Mouse (Mus musculus): Measurements from ENCODE around the gene Plvap. TPM values are rescaled to one million over a fixed set of nuclear protein-coding genes. Genes with fewer than 3 reads are reported as not detected.

Plvap gene
- polyA plus RNA-seq (2012; rRNA removed) = 25.6 and 28.8 TPM in 2 replicates

DNA sequence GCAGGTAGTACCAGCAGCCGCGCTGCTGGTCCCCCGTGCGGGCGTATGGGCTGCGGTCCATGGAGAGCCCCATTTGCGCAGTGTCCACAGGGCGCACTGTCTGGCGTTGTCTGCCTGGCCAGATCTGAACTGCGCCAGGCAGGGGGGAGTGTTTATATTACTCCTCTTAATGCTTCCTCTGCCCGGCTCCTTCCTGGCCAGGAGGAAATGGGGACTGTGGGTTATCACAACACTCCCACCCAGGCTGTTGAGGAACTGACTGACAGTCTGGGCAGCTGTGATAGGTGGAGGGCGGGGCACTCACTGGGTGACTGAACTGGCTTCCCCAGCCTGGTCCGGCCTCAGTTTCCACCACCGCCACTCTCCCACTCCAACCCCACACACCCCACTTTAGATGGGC is at the start of gene Plvap:
Gene Plvap (minus strand): TSS at position 109 of the 400 bp plus-strand sequence.
- 72% methylated on average over 14 of the region's 14 CpGs for WGBS
- H3K27me3 ChIP-seq (ENCODE audit: control insufficient read depth, insufficient read depth, low read length) = no peaks in the 10 kb centered on the region
- H3K4me3 ChIP-seq (replicated peaks; ENCODE audit: insufficient read depth, low read depth, low read length) = no peak within 1 kb of the TSS
- no peak within 1 kb of the TSS for H3K27ac ChIP-seq (ENCODE audit: insufficient read depth, low read length)
- H3K4me1 ChIP-seq (ENCODE audit: control insufficient read depth, insufficient read depth, low read length) = 0 out of 2 replicates have a peak, but pooled peaks cover under 1% of the 10 kb centered on the region
- DNase-seq = no peak
- TF ChIP-seq CTCF (IDR thresholded peaks at IDR 0.05; ENCODE audit: borderline replicate concordance, insufficient read depth, low read depth, low read length) (no peak), POLR2A (IDR thresholded peaks at IDR 0.05; ENCODE audit: borderline replicate concordance, insufficient read depth, low read length) (no peak)

DNA sequence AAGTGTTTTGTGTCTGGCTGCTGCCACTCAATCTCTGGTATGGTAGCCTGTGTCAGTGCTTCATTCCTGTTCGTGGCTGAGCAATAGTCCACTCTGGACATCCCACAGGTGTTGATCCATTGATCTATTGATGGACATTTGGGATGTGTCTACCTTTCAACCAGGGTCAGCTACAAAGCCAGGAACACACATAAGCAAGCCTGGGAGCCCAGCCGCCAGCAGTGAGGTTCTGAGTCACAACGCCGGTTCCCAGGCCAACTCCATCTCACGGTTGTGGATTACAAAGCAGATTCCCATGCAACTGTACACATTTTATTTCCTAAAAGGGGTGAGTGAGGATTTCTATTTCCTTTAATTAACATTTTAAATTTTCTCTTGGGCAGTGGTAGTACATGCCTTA is 49.2 kb upstream of the Plvap start:
- peaks cover 3% of the 10 kb centered on the region; the same call in 1 of the 2 replicates for H3K27me3 ChIP-seq (ENCODE audit: control insufficient read depth, insufficient read depth, low read length)
- no peak for DNase-seq
- 86% methylated on average over 5 of the region's 5 CpGs for WGBS

DNA sequence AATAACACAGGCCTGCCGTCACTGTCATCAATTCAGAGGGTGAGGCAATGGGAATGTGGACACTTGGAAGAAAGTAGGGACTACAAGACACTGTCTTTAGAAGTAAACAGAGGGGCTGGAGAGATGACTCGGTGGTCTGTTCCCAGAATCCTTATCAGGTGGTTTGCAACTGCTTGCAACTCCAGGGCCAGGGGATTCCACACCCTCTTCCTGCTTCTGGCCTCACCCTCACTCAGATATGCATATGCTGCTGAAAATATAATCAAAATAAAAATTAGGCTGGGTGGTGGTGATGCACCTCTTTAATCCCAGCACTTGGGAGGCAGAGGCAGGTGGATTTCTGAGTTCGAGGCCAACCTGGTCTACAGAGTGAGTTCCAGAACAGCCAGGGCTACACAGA is 48.5 kb upstream of the Plvap start:
- TF ChIP-seq CTCF (IDR thresholded peaks at IDR 0.05; ENCODE audit: borderline replicate concordance, insufficient read depth, low read depth, low read length) (no peak), POLR2A (IDR thresholded peaks at IDR 0.05; ENCODE audit: borderline replicate concordance, insufficient read depth, low read length) (no peak)
- 85% methylated on average over 3 of the region's 3 CpGs for WGBS
- Histone ChIP-seq H3K27ac (ENCODE audit: insufficient read depth, low read length) (no peak overlapping the region), H3K27me3 (ENCODE audit: control insufficient read depth, insufficient read depth, low read length) (peaks cover 3% of the 10 kb centered on the region; the same call in 1 of the 2 replicates), H3K4me3 (replicated peaks; ENCODE audit: insufficient read depth, low read depth, low read length) (no peak overlapping the region), H3K4me1 (ENCODE audit: control insufficient read depth, insufficient read depth, low read length) (no peaks in the 10 kb centered on the region)
- DNase-seq = no peak

More for the DNA sequence above, 49.2 kb upstream of the Plvap start:
- TF ChIP-seq CTCF (IDR thresholded peaks at IDR 0.05; ENCODE audit: borderline replicate concordance, insufficient read depth, low read depth, low read length) (no peak), POLR2A (IDR thresholded peaks at IDR 0.05; ENCODE audit: borderline replicate concordance, insufficient read depth, low read length) (no peak)
- Histone ChIP-seq H3K27ac (ENCODE audit: insufficient read depth, low read length) (no peak overlapping the region), H3K4me3 (replicated peaks; ENCODE audit: insufficient read depth, low read depth, low read length) (no peak overlapping the region), H3K4me1 (ENCODE audit: control insufficient read depth, insufficient read depth, low read length) (no peaks in the 10 kb centered on the region)

DNA sequence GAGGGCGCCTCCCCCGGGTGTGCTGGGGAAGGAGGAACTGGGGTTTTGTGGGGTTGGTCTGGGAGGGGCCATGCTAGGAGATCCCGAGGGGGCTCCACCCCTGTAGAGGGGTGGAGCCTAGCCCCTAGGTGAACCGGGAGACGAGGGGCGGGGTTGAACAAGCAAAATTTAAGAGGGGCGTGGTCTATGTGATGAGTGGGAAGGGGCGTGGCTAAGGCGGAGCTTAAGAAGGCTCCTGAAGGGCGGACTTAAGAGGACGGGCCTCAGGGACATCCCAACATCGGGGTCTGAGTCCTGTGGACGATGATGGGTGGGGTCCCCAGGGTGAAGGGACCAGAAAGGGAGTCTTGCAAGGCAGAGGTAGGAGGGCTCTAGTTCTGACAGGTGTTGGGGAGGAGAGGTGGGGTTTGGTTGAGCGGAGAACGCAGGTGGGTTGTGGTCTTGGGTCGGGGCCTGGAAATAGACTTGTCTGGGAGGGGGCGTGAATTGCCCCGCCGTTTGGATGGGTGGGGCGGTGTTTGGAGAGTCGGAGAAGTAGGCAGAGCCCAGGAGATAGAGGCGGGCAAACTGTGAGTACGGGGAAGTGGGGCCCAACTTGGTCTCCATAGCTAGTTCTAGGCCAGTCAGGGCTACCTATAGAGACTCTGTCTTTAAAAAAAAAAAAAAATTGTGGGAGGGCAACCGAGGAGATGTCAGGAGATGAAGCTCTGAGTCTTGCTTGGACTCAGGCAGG is 47.6 kb upstream of the Plvap start:
- Histone ChIP-seq H3K4me3 (replicated peaks; ENCODE audit: insufficient read depth, low read depth, low read length) (no peak overlapping the region), H3K27ac (ENCODE audit: insufficient read depth, low read length) (no peak overlapping the region), H3K27me3 (ENCODE audit: control insufficient read depth, insufficient read depth, low read length) (peaks cover 3% of the 10 kb centered on the region; the same call in 1 of the 2 replicates), H3K4me1 (ENCODE audit: control insufficient read depth, insufficient read depth, low read length) (no peaks in the 10 kb centered on the region)
- no peak for DNase-seq
- 10% methylated on average over 24 of the region's 24 CpGs for WGBS
- TF ChIP-seq POLR2A (IDR thresholded peaks at IDR 0.05; ENCODE audit: borderline replicate concordance, insufficient read depth, low read length) (no peak), CTCF (IDR thresholded peaks at IDR 0.05; ENCODE audit: borderline replicate concordance, insufficient read depth, low read depth, low read length) (no peak)

DNA sequence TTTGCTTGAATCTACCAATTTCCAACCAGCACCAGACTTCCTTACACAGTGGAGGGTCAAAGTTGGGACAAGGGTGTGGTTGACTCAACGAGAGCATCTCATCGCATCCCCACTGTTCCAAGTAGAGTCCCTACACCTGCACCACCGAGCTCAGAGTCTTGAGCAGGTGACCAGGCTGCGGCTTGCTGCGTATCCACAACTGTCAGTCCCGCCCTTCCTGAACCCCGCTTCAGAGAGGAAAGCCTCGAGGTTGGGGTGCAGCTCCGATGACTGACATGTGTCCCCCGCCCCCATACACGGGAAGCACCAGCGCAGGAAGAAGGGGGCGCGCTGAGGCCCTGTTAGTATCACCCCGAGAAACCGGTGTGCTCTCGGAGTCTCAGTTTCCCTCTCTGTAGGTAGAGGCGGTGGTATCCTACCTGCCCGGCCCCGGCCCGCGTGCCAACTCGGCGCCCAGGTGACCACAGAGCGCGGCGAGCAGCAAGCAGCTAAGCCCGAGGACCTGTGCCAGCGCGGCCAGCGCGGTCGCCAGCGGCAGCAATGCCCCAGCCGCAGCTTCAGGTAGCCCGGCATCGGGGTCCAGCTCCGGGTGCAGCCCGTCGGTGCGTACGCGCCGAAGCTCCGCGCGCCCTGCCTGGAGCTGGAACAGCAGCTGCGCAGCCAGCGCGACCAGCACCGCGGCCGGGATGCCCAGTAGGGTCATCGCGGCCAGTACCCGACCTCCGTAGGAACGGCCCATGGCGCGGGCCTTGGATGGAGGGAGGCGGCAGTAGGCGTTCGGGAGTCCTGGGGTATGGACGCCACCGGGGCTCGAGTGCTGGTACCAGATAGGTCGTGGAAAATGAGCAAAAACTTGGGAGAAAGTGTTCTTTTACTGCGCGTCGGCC is 46.8 kb upstream of the Plvap start, which contains the start of gene Tmem221:
Gene Tmem221 (minus strand): TSS at position 801 of the 887 bp plus-strand sequence.
- 6% methylated on average over 70 of the region's 70 CpGs for WGBS
- Histone ChIP-seq H3K27me3 (ENCODE audit: control insufficient read depth, insufficient read depth, low read length) (peaks cover 3% of the 10 kb centered on the region; the same call in 1 of the 2 replicates), H3K4me3 (replicated peaks; ENCODE audit: insufficient read depth, low read depth, low read length) (no peak within 1 kb of the TSS), H3K4me1 (ENCODE audit: control insufficient read depth, insufficient read depth, low read length) (no peaks in the 10 kb centered on the region), H3K27ac (ENCODE audit: insufficient read depth, low read length) (no peak within 1 kb of the TSS)
- no peak for TF ChIP-seq CTCF (IDR thresholded peaks at IDR 0.05; ENCODE audit: borderline replicate concordance, insufficient read depth, low read depth, low read length)
- no peak for TF ChIP-seq POLR2A (IDR thresholded peaks at IDR 0.05; ENCODE audit: borderline replicate concordance, insufficient read depth, low read length)
- no peak for DNase-seq

DNA sequence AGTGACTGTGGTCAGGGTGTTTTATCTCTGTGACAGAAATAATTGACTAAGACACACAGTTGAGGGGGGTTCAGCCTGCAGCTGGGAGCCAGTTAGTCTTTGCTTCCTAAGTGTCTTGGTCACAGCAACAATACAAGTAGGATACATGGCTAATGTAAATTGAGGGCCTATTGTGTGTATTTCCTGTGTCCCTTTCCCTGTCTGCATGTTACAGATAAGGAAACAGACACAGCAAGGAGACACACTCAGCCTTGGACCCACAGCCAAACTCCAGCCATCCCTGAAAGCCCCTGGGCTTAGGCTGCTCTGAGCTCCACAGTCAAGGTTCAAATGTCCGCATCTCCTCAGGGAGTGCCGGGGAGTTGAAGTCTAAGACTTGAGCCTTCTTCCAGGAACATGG is 43.1 kb upstream of the Plvap start:
- no peak for DNase-seq
- Histone ChIP-seq H3K27ac (ENCODE audit: insufficient read depth, low read length) (no peak overlapping the region), H3K4me1 (ENCODE audit: control insufficient read depth, insufficient read depth, low read length) (no peaks in the 10 kb centered on the region), H3K27me3 (ENCODE audit: control insufficient read depth, insufficient read depth, low read length) (peaks cover 3% of the 10 kb centered on the region; the same call in 1 of the 2 replicates), H3K4me3 (replicated peaks; ENCODE audit: insufficient read depth, low read depth, low read length) (no peak overlapping the region)
- TF ChIP-seq POLR2A (IDR thresholded peaks at IDR 0.05; ENCODE audit: borderline replicate concordance, insufficient read depth, low read length) (no peak), CTCF (IDR thresholded peaks at IDR 0.05; ENCODE audit: borderline replicate concordance, insufficient read depth, low read depth, low read length) (no peak)
- 85% methylated on average over 2 of the region's 2 CpGs for WGBS

DNA sequence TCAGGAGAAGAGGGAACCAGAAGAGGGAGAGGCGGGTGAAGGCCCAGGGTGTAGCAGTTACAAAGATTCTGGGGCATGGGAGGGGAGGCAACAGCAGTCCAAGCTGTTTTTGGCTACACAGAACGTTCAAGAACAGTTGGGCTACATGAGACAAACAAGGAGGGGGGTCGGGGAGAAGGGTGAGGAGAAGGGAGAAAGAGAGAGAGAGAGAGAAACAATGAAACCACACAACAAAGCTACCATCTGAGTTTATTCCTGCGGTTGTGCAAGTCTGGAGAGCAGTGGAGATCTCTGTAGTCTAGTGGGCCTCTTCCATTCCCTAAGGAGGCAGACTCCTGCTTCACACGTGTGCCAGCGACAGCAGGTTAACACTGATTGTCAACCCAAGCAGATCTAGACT is 42.4 kb upstream of the Plvap start:
- DNase-seq = no peak
- no peak for TF ChIP-seq POLR2A (IDR thresholded peaks at IDR 0.05; ENCODE audit: borderline replicate concordance, insufficient read depth, low read length)
- TF ChIP-seq CTCF (IDR thresholded peaks at IDR 0.05; ENCODE audit: borderline replicate concordance, insufficient read depth, low read depth, low read length) = no peak
- Histone ChIP-seq H3K27me3 (ENCODE audit: control insufficient read depth, insufficient read depth, low read length) (peaks cover 3% of the 10 kb centered on the region; the same call in 1 of the 2 replicates), H3K4me3 (replicated peaks; ENCODE audit: insufficient read depth, low read depth, low read length) (no peak overlapping the region), H3K27ac (ENCODE audit: insufficient read depth, low read length) (no peak overlapping the region), H3K4me1 (ENCODE audit: control insufficient read depth, insufficient read depth, low read length) (no peaks in the 10 kb centered on the region)
- 45% methylated on average over 6 of the region's 6 CpGs for WGBS
